Mouse (Mus musculus): ENCODE data around the gene Adpgk. TPM values are rescaled to one million over a fixed set of nuclear protein-coding genes. Genes with fewer than 3 reads are reported as not detected.
A peak's percentile ranks its signal among the peaks of the same experiment; 100 is the strongest.

Adpgk gene
- polyA plus RNA-seq, 1 experiment from 2014 or later = 50.9 TPM

- Histone ChIP-seq H3K27ac (replicated peaks; ENCODE audit: low read depth, low read length) (no peak overlapping the region), H3K4me3 (ENCODE audit: low read depth, low read length) (no peak overlapping the region), H3K27me3 (replicated peaks; ENCODE audit: control insufficient read depth, insufficient read depth, low read length) (no peaks in the 10 kb centered on the region), H3K4me2 (ENCODE audit: low read depth, low read length) (no peak overlapping the region), H3K9me3 (ENCODE audit: control insufficient read depth, low read length) (no peaks in the 10 kb centered on the region), H3K4me1 (ENCODE audit: control insufficient read depth, insufficient read depth, low read length) (no peaks in the 10 kb centered on the region), H3K36me3 (ENCODE audit: control insufficient read depth, insufficient read depth, low read length) (no peaks in the 10 kb centered on the region), H3K9ac (ENCODE audit: low read depth, low read length) (no peak overlapping the region)
- WGBS = 20% methylated on average over 5 of the region's 5 CpGs
- DNase-seq (ENCODE audit: low spot score) (peak; percentile 91), ATAC-seq (ENCODE audit: low read depth) (peak; percentile 82)
Measured at GRCm38 (mm10) chr9:59269728-59270127, 21.6 kb upstream of the Adpgk start.

- DNase-seq (ENCODE audit: low spot score) (no peak), ATAC-seq (ENCODE audit: low read depth) (no peak)
- Histone ChIP-seq H3K4me2 (ENCODE audit: low read depth, low read length) (no peak overlapping the region), H3K27me3 (replicated peaks; ENCODE audit: control insufficient read depth, insufficient read depth, low read length) (no peaks in the 10 kb centered on the region), H3K27ac (replicated peaks; ENCODE audit: low read depth, low read length) (no peak overlapping the region), H3K4me3 (ENCODE audit: low read depth, low read length) (no peak overlapping the region), H3K4me1 (ENCODE audit: control insufficient read depth, insufficient read depth, low read length) (no peaks in the 10 kb centered on the region), H3K36me3 (ENCODE audit: control insufficient read depth, insufficient read depth, low read length) (no peaks in the 10 kb centered on the region), H3K9me3 (ENCODE audit: control insufficient read depth, low read length) (no peaks in the 10 kb centered on the region), H3K9ac (ENCODE audit: low read depth, low read length) (no peak overlapping the region)
- WGBS = 27% methylated on average over 4 of the region's 4 CpGs
Measured at GRCm38 (mm10) chr9:59271081-59271480, 20.3 kb upstream of the Adpgk start.

GRCm38 (mm10) chr9:59271711-59272110 lies 19.6 kb upstream of the Adpgk start:
- Histone ChIP-seq H3K4me3 (ENCODE audit: low read depth, low read length) (no peak overlapping the region), H3K9me3 (ENCODE audit: control insufficient read depth, low read length) (no peaks in the 10 kb centered on the region), H3K36me3 (ENCODE audit: control insufficient read depth, insufficient read depth, low read length) (no peaks in the 10 kb centered on the region), H3K27ac (replicated peaks; ENCODE audit: low read depth, low read length) (no peak overlapping the region), H3K4me2 (ENCODE audit: low read depth, low read length) (no peak overlapping the region), H3K27me3 (replicated peaks; ENCODE audit: control insufficient read depth, insufficient read depth, low read length) (no peaks in the 10 kb centered on the region), H3K4me1 (ENCODE audit: control insufficient read depth, insufficient read depth, low read length) (no peaks in the 10 kb centered on the region), H3K9ac (ENCODE audit: low read depth, low read length) (no peak overlapping the region)
- DNase-seq (ENCODE audit: low spot score) (no peak), ATAC-seq (ENCODE audit: low read depth) (no peak)
- 39% methylated on average over 6 of the region's 6 CpGs for WGBS

GRCm38 (mm10) chr9:59273199-59273598 lies 18.2 kb upstream of the Adpgk start:
- no peaks in the 10 kb centered on the region for H3K4me1 ChIP-seq (ENCODE audit: control insufficient read depth, insufficient read depth, low read length)
- no peak for ATAC-seq (ENCODE audit: low read depth)
- H3K9me3 ChIP-seq (ENCODE audit: control insufficient read depth, low read length) = no peaks in the 10 kb centered on the region
- H3K27ac ChIP-seq (replicated peaks; ENCODE audit: low read depth, low read length) = no peak overlapping the region
- H3K36me3 ChIP-seq (ENCODE audit: control insufficient read depth, insufficient read depth, low read length) = no peaks in the 10 kb centered on the region
- no peak for DNase-seq (ENCODE audit: low spot score)
- no peaks in the 10 kb centered on the region for H3K27me3 ChIP-seq (replicated peaks; ENCODE audit: control insufficient read depth, insufficient read depth, low read length)
- no peak overlapping the region for H3K4me2 ChIP-seq (ENCODE audit: low read depth, low read length)
- no peak overlapping the region for H3K9ac ChIP-seq (ENCODE audit: low read depth, low read length)
- no peak overlapping the region for H3K4me3 ChIP-seq (ENCODE audit: low read depth, low read length)

GRCm38 (mm10) chr9:59274846-59275455 lies 16.4 kb upstream of the Adpgk start:
- no peaks in the 10 kb centered on the region for H3K9me3 ChIP-seq (ENCODE audit: control insufficient read depth, low read length)
- H3K27me3 ChIP-seq (replicated peaks; ENCODE audit: control insufficient read depth, insufficient read depth, low read length) = no peaks in the 10 kb centered on the region
- H3K36me3 ChIP-seq (ENCODE audit: control insufficient read depth, insufficient read depth, low read length) = no peaks in the 10 kb centered on the region
- ATAC-seq (ENCODE audit: low read depth) = no peak
- H3K9ac ChIP-seq (ENCODE audit: low read depth, low read length) = no peak overlapping the region
- H3K27ac ChIP-seq (replicated peaks; ENCODE audit: low read depth, low read length) = no peak overlapping the region
- 84% methylated on average over 19 of the region's 19 CpGs for WGBS
- no peak overlapping the region for H3K4me3 ChIP-seq (ENCODE audit: low read depth, low read length)
- no peaks in the 10 kb centered on the region for H3K4me1 ChIP-seq (ENCODE audit: control insufficient read depth, insufficient read depth, low read length)
- H3K4me2 ChIP-seq (ENCODE audit: low read depth, low read length) = no peak overlapping the region
- no peak for DNase-seq (ENCODE audit: low spot score)

GRCm38 (mm10) chr9:59278199-59278598 lies 13.2 kb upstream of the Adpgk start:
- ATAC-seq (ENCODE audit: low read depth) (no peak), DNase-seq (ENCODE audit: low spot score) (no peak)
- 86% methylated on average over 2 of the region's 2 CpGs for WGBS
- H3K4me2 ChIP-seq (ENCODE audit: low read depth, low read length) = no peak overlapping the region
- 0 out of 2 replicates have a peak, but pooled peaks cover 4% of the 10 kb centered on the region for H3K4me1 ChIP-seq (ENCODE audit: control insufficient read depth, insufficient read depth, low read length)
- H3K4me3 ChIP-seq (ENCODE audit: low read depth, low read length) = no peak overlapping the region
- H3K36me3 ChIP-seq (ENCODE audit: control insufficient read depth, insufficient read depth, low read length) = no peaks in the 10 kb centered on the region
- no peaks in the 10 kb centered on the region for H3K27me3 ChIP-seq (replicated peaks; ENCODE audit: control insufficient read depth, insufficient read depth, low read length)
- H3K9me3 ChIP-seq (ENCODE audit: control insufficient read depth, low read length) = no peaks in the 10 kb centered on the region
- H3K9ac ChIP-seq (ENCODE audit: low read depth, low read length) = no peak overlapping the region
- H3K27ac ChIP-seq (replicated peaks; ENCODE audit: low read depth, low read length) = no peak overlapping the region

- 74% methylated on average over 5 of the region's 5 CpGs for WGBS
- no peak for DNase-seq (ENCODE audit: low spot score)
- H3K9me3 ChIP-seq (ENCODE audit: control insufficient read depth, low read length) = no peaks in the 10 kb centered on the region
- no peaks in the 10 kb centered on the region for H3K36me3 ChIP-seq (ENCODE audit: control insufficient read depth, insufficient read depth, low read length)
- H3K27me3 ChIP-seq (replicated peaks; ENCODE audit: control insufficient read depth, insufficient read depth, low read length) = no peaks in the 10 kb centered on the region
- H3K27ac ChIP-seq (replicated peaks; ENCODE audit: low read depth, low read length) = no peak overlapping the region
- no peak overlapping the region for H3K4me3 ChIP-seq (ENCODE audit: low read depth, low read length)
- H3K4me2 ChIP-seq (ENCODE audit: low read depth, low read length) = no peak overlapping the region
- H3K4me1 ChIP-seq (ENCODE audit: control insufficient read depth, insufficient read depth, low read length) = 0 out of 2 replicates have a peak, but pooled peaks cover 4% of the 10 kb centered on the region
- no peak for ATAC-seq (ENCODE audit: low read depth)
- H3K9ac ChIP-seq (ENCODE audit: low read depth, low read length) = no peak overlapping the region
Measured at GRCm38 (mm10) chr9:59278694-59279093, 12.7 kb upstream of the Adpgk start.

- no peak overlapping the region for H3K4me3 ChIP-seq (ENCODE audit: low read depth, low read length)
- WGBS = 91% methylated on average over 5 of the region's 5 CpGs
- 0 out of 2 replicates have a peak, but pooled peaks cover 4% of the 10 kb centered on the region for H3K4me1 ChIP-seq (ENCODE audit: control insufficient read depth, insufficient read depth, low read length)
- H3K9me3 ChIP-seq (ENCODE audit: control insufficient read depth, low read length) = no peaks in the 10 kb centered on the region
- no peaks in the 10 kb centered on the region for H3K36me3 ChIP-seq (ENCODE audit: control insufficient read depth, insufficient read depth, low read length)
- no peak overlapping the region for H3K9ac ChIP-seq (ENCODE audit: low read depth, low read length)
- H3K27me3 ChIP-seq (replicated peaks; ENCODE audit: control insufficient read depth, insufficient read depth, low read length) = no peaks in the 10 kb centered on the region
- no peak overlapping the region for H3K4me2 ChIP-seq (ENCODE audit: low read depth, low read length)
- no peak for DNase-seq (ENCODE audit: low spot score)
- H3K27ac ChIP-seq (replicated peaks; ENCODE audit: low read depth, low read length) = no peak overlapping the region
- no peak for ATAC-seq (ENCODE audit: low read depth)
Measured at GRCm38 (mm10) chr9:59280888-59281287, 10.5 kb upstream of the Adpgk start.

Data from embryonic facial prominence, embryonic 14.5 days (tissue).